Mouse (Mus musculus) urinary bladder, postnatal 14 days (tissue): ENCODE results near the gene Uhrf1bp1.

Source experiments
- DNase-seq: peaks from one replicate; pipeline ENCODE4 v3.0.0; 2021; ENCODE audit warnings: low spot score

Uhrf1bp1 gene

GRCm38 (mm10) chr17:27947155-27947554, 90.9 kb downstream of the Uhrf1bp1 start:
- DNase-seq = no peak
